Mouse (Mus musculus): ENCODE data around the gene Morc2a. TPM values are rescaled to one million over a fixed set of nuclear protein-coding genes. Genes with fewer than 3 reads are reported as not detected.

Gene Morc2a
- polyA plus RNA-seq, 1 experiment, result 72.0 TPM

GRCm38 (mm10) chr11:3648305-3648963 lies 557 bp upstream of the Morc2a start:
- H3K4me3 ChIP-seq (ENCODE audit: insufficient read depth, low read length), result peak overlapping the region; percentile 97
- H3K27ac ChIP-seq (ENCODE audit: insufficient read depth, low read length), result no peak overlapping the region
- TF ChIP-seq CTCF (IDR thresholded peaks at IDR 0.05; ENCODE audit: borderline replicate concordance, insufficient read depth, low read length) (no peak), POLR2A (IDR thresholded peaks at IDR 0.05; ENCODE audit: low read depth, low read length) (0 out of 2 replicates have a peak, but pooled peaks have one; percentile 10)
- peaks cover 2% of the 10 kb centered on the region; the same call in 1 of the 2 replicates for H3K4me1 ChIP-seq (ENCODE audit: control insufficient read depth, insufficient read depth, low read length)

GRCm38 (mm10) chr11:3650141-3650540 lies 1.1 kb downstream of the Morc2a start:
- H3K4me1 ChIP-seq (ENCODE audit: control insufficient read depth, insufficient read depth, low read length), result peaks cover 2% of the 10 kb centered on the region; the same call in 1 of the 2 replicates
- no peak for TF ChIP-seq POLR2A (IDR thresholded peaks at IDR 0.05; ENCODE audit: low read depth, low read length)
- no peak for TF ChIP-seq CTCF (IDR thresholded peaks at IDR 0.05; ENCODE audit: borderline replicate concordance, insufficient read depth, low read length)
- no peak overlapping the region for H3K27ac ChIP-seq (ENCODE audit: insufficient read depth, low read length)
- H3K4me3 ChIP-seq (ENCODE audit: insufficient read depth, low read length), result peak overlapping the region; percentile 84

- Histone ChIP-seq H3K4me3 (ENCODE audit: insufficient read depth, low read length) (no peak overlapping the region), H3K27ac (ENCODE audit: insufficient read depth, low read length) (no peak overlapping the region), H3K4me1 (ENCODE audit: control insufficient read depth, insufficient read depth, low read length) (no peaks in the 10 kb centered on the region)
- TF ChIP-seq POLR2A (IDR thresholded peaks at IDR 0.05; ENCODE audit: low read depth, low read length) (no peak), CTCF (IDR thresholded peaks at IDR 0.05; ENCODE audit: borderline replicate concordance, insufficient read depth, low read length) (no peak)
Measured at GRCm38 (mm10) chr11:3661964-3662363, 13.0 kb downstream of the Morc2a start.

- Histone ChIP-seq H3K4me3 (ENCODE audit: insufficient read depth, low read length) (no peak overlapping the region), H3K27ac (ENCODE audit: insufficient read depth, low read length) (no peak overlapping the region), H3K4me1 (ENCODE audit: control insufficient read depth, insufficient read depth, low read length) (peaks cover 6% of the 10 kb centered on the region)
- TF ChIP-seq POLR2A (IDR thresholded peaks at IDR 0.05; ENCODE audit: low read depth, low read length) (no peak), CTCF (IDR thresholded peaks at IDR 0.05; ENCODE audit: borderline replicate concordance, insufficient read depth, low read length) (no peak)
Measured at GRCm38 (mm10) chr11:3667506-3667905, 18.5 kb downstream of the Morc2a start.

GRCm38 (mm10) chr11:3668768-3669167 lies 19.8 kb downstream of the Morc2a start:
- H3K27ac ChIP-seq (ENCODE audit: insufficient read depth, low read length), result peak overlapping the region; percentile 71
- H3K4me3 ChIP-seq (ENCODE audit: insufficient read depth, low read length), result no peak overlapping the region
- H3K4me1 ChIP-seq (ENCODE audit: control insufficient read depth, insufficient read depth, low read length), result peaks cover 6% of the 10 kb centered on the region
- TF ChIP-seq POLR2A (IDR thresholded peaks at IDR 0.05; ENCODE audit: low read depth, low read length) (no peak), CTCF (IDR thresholded peaks at IDR 0.05; ENCODE audit: borderline replicate concordance, insufficient read depth, low read length) (no peak)

- Histone ChIP-seq H3K4me1 (ENCODE audit: control insufficient read depth, insufficient read depth, low read length) (peaks cover 6% of the 10 kb centered on the region), H3K27ac (ENCODE audit: insufficient read depth, low read length) (peak overlapping the region; percentile 71; the same call in 1 of the 2 replicates), H3K4me3 (ENCODE audit: insufficient read depth, low read length) (no peak overlapping the region)
- TF ChIP-seq CTCF (IDR thresholded peaks at IDR 0.05; ENCODE audit: borderline replicate concordance, insufficient read depth, low read length), result no peak
- TF ChIP-seq POLR2A (IDR thresholded peaks at IDR 0.05; ENCODE audit: low read depth, low read length), result no peak
Measured at GRCm38 (mm10) chr11:3669849-3670248, 20.9 kb downstream of the Morc2a start.

GRCm38 (mm10) chr11:3671000-3671628 lies 22.1 kb downstream of the Morc2a start:
- no peak overlapping the region for H3K27ac ChIP-seq (ENCODE audit: insufficient read depth, low read length)
- no peak overlapping the region for H3K4me3 ChIP-seq (ENCODE audit: insufficient read depth, low read length)
- no peak for TF ChIP-seq CTCF (IDR thresholded peaks at IDR 0.05; ENCODE audit: borderline replicate concordance, insufficient read depth, low read length)
- TF ChIP-seq POLR2A (IDR thresholded peaks at IDR 0.05; ENCODE audit: low read depth, low read length), result no peak
- H3K4me1 ChIP-seq (ENCODE audit: control insufficient read depth, insufficient read depth, low read length), result peaks cover 6% of the 10 kb centered on the region

- H3K4me1 ChIP-seq (ENCODE audit: control insufficient read depth, insufficient read depth, low read length), result no peaks in the 10 kb centered on the region; the same call in 1 of the 2 replicates
- H3K4me3 ChIP-seq (ENCODE audit: insufficient read depth, low read length), result no peak overlapping the region
- H3K27ac ChIP-seq (ENCODE audit: insufficient read depth, low read length), result no peak overlapping the region
- no peak for TF ChIP-seq POLR2A (IDR thresholded peaks at IDR 0.05; ENCODE audit: low read depth, low read length)
- no peak for TF ChIP-seq CTCF (IDR thresholded peaks at IDR 0.05; ENCODE audit: borderline replicate concordance, insufficient read depth, low read length)
Measured at GRCm38 (mm10) chr11:3674545-3674944, 25.6 kb downstream of the Morc2a start.

GRCm38 (mm10) chr11:3676423-3676822 lies 27.4 kb downstream of the Morc2a start:
- H3K27ac ChIP-seq (ENCODE audit: insufficient read depth, low read length), result no peak overlapping the region
- no peaks in the 10 kb centered on the region; the same call in 1 of the 2 replicates for H3K4me1 ChIP-seq (ENCODE audit: control insufficient read depth, insufficient read depth, low read length)
- H3K4me3 ChIP-seq (ENCODE audit: insufficient read depth, low read length), result no peak overlapping the region
- TF ChIP-seq CTCF (IDR thresholded peaks at IDR 0.05; ENCODE audit: borderline replicate concordance, insufficient read depth, low read length) (no peak), POLR2A (IDR thresholded peaks at IDR 0.05; ENCODE audit: low read depth, low read length) (no peak)

GRCm38 (mm10) chr11:3677204-3677603 lies 28.2 kb downstream of the Morc2a start:
- H3K4me1 ChIP-seq (ENCODE audit: control insufficient read depth, insufficient read depth, low read length), result no peaks in the 10 kb centered on the region; the same call in 1 of the 2 replicates
- no peak overlapping the region for H3K27ac ChIP-seq (ENCODE audit: insufficient read depth, low read length)
- TF ChIP-seq POLR2A (IDR thresholded peaks at IDR 0.05; ENCODE audit: low read depth, low read length) (no peak), CTCF (IDR thresholded peaks at IDR 0.05; ENCODE audit: borderline replicate concordance, insufficient read depth, low read length) (no peak)
- no peak overlapping the region for H3K4me3 ChIP-seq (ENCODE audit: insufficient read depth, low read length)
